Mouse (Mus musculus): Measurements from ENCODE around the gene Rnf168.
A peak's percentile ranks its signal among the peaks of the same experiment; 100 is the strongest.
"Not testable (repeated sequence)": the region's sequence is repeated elsewhere in the genome, so short reads cannot be mapped to it uniquely, and the experiment has no call there.

The Rnf168 gene

DNA sequence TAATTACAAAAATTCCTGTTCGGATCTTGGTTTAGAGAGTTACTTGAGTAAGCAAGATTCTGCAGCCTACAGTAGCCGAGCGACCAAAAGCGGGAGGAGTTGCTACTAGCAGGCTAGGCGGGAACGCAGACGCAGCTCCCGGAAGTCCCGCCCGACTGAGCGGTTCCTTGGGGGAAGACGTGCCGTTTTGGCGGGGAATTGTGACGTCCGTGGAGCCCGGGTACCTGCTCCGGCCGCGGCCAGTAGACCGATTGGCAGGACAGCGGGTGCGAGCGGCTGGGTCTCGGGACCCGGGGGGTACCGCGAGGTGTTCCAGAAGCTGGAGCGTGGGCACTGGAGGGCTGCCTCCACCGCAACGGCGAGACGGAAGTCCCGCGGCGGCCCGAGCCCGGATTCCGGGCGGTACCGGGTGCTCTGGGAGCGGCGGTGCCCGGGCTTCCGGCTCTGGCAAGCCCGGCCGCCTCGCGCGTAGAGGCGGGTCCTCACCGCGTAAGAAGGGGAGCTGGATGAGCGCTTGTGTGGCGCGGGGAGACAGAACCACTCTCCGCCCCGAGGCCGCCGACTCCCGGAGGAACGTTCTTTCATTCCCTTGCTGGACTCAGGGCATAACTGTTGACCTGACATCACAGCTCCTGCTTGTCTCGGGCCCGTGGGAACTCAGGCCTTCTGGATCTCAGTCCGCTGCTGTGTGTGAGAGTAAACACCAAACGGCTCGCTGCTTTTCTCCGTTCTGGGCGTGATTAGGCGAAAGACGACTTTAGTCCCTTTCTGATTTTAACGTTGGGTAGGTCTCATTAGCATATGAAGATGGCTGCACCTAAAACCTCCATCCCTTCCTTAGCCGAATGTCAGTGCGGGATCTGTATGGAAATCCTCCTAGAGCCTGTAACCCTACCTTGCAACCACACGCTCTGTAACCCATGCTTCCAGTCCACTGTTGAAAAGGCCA, at the start of gene Rnf168:
Rnf168 (plus strand) TSS at position 152 of the 949 bp plus-strand sequence.
- DNase-seq (ENCODE audit: low read depth), result peak; percentile 92

- not testable (repeated sequence) for DNase-seq (ENCODE audit: low read depth)
These were observed 45.2 kb upstream of the Rnf168 start for GRCm38 (mm10) chr16:32232050-32232449.

GRCm38 (mm10) chr16:32237930-32238680, 39.2 kb upstream of the Rnf168 start:
- no peak for DNase-seq (ENCODE audit: low read depth)

DNA sequence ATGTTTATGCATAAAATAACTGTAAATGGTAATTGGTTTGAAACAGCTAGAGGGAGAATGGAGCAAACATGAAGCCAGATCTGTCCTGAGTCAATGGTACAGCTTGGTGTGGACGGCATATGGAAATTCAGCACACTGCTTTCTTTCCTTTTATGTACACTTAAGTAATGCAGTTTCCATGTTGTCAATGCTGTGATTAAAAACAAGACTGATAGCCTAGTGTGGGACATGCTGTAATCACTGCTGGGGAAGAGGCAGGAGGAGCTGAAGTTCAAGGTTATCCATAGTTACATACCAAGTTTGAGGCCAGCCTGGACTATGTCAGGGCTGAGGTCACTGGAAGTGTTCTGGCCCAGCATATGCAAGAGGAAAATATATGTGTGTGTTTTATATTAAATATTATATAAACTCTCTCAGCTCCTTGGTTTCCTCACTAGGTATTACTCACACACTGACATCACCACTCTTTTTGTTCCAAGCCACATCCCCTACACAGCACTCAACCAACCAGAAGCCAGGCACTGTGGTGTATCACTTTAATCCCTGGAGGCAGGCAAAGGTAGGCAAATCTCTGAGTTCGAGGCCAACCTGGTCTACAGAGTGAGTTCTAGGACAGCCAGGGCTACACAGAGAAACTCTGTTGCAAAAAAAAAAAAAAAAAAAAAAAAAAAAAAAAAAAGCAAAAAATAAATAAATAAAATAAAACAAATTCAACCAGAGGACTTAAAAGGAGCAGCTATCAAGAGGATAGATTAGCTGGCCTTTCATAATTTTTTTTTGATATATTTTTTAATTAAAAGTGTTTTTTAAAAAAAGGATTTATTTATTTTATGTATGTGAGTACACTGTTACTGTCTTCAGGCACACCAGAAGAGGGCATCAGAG, 37.6 kb upstream of the Rnf168 start:
- DNase-seq (ENCODE audit: low read depth), result peak; percentile 13

DNA sequence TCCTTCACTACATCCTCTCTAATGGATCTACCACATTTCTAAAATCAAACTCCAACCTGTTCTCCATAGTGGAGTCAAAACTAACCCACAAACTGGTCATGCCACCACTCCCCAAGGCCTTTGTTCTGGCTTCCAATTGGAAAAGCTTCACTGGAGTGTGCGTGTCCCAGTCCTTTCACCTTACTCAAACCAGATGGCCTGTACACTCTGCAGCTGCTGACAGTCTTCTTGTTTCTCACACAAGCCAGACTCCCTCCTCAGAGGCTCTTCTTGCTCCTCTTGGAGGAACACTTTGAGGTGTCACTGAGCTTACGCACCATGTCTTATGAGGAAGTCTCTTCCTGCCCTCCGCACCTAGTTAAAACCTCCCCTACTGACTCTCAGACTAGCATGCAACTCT, 33.4 kb upstream of the Rnf168 start:
- no peak for DNase-seq (ENCODE audit: low read depth)

DNA sequence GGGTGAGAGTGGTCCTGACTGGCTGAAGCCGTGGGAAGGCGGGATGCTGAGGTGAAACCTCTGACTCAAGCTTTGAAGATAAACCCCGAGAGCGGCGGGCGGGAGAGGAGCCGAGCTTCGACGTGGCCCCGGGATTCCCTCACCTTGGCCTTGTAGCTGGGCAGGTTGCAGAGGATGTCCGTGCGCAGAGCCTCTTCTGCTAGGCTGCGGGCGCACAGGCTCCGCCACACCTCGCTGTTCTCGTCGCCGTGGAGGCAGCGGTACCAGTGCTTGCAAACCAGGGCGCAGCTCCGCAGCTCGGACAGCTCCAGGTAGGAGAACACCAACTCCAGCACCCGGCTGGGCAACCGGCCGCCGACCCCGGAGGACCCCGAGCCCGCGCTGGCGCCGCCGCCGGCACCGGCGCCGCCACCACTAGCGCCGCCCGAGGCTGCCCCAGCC, 30.9 kb upstream of the Rnf168 start:
- DNase-seq (ENCODE audit: low read depth), result peak; percentile 70

DNA sequence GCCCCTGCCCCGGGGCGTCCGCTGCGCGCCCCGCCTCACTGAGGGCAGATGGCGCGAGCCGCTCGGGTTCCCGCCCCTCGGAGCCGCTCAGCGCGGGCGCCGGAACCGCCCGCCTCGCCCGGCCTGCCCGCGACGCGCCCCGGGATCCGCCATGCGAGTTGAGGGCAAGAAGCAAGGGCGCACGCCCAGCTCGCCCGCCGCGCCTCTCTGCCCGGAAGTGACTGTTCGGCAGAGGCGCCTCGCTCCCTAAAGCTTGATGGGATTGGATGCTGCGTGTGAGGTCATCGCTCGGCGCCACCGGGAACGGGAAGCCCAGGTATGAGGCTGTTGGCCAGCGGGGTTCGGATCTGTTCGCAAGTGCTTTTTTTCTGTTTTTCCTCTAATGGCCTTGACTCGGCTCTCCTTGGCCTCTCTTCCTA, 30.3 kb upstream of the Rnf168 start, which contains the start of the genes Fbxo45 and Wdr53:
Fbxo45 (minus strand) TSS at position 207 of the 419 bp plus-strand sequence.
Wdr53 (plus strand) TSS at position 276 of the 419 bp plus-strand sequence.
- peak; percentile 96 for DNase-seq (ENCODE audit: low read depth)

GRCm38 (mm10) chr16:32264225-32264624, 13.0 kb upstream of the Rnf168 start:
- peak; percentile 73 for DNase-seq (ENCODE audit: low read depth)

DNA sequence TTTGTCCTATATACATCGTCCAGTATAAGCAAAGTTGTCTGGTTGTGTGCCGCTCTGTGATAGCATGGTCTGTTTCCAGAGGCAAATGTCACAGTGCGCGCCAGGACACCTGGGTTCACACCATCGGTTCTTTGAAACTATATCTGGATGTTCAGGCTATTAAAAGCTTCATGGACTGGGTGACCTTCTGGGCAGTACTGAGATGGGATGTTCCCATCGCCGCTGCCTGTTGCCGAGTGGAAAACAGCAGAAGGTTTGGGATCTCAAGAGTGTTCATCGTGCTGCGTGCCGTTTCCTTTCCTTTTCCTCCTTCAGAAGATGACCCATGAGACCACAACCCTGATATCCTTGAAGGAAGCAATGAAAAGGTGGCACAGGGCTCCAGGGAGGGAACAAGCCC, 6.0 kb upstream of the Rnf168 start, which contains the start of gene Smco1:
Smco1 (plus strand) TSS at position 178 of the 400 bp plus-strand sequence.
- no peak for DNase-seq (ENCODE audit: low read depth)

DNA sequence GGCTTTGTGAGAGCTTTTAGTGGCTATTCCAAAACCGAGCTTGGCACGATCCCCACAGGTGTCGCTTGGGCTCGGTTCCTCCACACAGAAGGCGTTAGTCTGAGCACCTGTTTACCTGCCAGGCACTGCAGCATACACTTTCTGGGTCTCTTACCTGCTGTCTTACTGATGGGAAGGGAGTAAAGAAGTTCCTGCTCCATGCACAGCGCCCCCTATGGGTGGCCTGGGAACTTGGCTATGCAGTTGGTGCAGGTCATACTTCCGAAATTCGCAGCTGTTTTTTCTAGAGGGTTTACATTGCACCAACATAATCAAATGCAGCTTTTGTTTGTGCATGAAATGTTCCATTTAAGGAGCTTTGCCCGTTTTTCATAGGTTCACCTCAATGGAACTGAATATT, 3.9 kb upstream of the Rnf168 start:
- peak; percentile 60 for DNase-seq (ENCODE audit: low read depth)

DNA sequence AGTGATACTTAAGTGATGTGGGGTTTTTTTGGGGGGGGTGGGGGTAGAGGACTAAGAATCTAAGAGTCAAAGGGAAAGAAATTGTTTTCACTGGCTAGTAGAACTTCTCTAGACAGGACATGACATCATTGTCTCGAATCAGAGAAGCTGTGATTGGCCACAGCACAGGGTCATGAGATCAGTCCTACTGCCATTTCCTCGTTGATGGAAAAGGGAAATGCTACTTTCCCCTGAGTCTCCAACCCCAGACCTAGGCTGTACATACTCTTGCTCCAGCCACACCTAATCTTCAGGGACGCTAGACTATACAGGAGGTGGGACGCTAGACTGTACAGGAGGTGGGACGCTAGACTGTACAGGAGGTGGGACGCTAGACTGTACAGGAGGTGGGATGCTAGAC, 2.2 kb upstream of the Rnf168 start:
- no peak for DNase-seq (ENCODE audit: low read depth)

DNA sequence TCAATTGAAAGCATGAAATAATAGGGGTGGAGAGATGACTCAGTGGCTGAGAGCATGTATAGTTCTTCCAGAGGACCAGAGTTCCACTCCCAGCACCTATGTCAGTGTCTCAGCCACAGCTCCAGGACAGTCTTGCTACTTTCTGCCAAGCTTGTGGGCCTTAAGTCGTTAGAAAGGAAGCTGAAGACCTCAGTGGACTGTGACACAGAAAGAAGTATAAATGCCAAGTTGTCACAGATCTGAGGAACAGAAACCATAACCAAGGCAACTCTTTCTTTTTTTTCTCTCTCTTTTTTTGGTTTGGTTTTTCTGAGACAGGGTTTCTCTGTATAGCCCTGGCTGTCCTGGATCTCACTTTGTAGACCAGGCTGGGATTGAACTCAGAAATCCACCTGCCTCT, 1.4 kb upstream of the Rnf168 start:
- DNase-seq (ENCODE audit: low read depth), result no peak

DNA sequence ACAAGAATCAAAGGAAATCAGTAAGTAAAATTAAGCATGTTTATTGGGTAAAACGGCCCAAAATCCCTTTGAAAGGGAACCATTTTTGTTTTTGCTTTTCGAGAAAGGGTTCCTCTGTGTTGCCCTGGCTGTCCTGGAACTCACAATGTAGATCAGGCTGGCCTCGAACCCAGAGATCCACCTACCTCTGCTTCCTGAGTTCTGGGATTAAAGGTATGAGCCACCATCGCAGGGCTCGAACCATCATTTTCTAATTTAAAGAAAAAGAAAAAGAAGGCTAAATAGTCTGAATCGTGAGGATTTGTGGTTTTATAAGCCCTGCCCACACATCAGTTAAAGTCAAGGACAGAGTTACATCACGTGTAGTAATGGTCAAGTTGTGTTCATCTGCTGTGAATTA, 1.1 kb downstream of the Rnf168 start:
- no peak for DNase-seq (ENCODE audit: low read depth)

DNA sequence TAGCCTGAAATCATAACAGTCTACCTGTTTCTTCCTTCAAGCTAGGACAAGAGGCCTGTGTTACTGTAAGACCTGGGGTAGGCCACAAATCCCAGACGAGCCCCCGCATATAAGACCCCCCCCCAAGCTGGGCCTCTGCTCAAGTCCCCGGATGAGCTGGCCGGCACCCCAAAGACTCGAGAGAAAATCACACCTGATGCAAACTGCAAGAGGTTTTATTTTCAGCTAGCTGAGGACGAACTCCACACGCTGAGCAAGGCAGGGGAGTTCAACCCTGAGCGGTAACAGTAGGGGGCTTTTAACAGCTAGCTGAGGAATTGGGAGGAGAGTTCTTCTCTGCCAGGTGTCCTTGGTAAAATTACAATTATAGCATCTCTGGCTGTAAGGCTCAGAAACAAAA, 3.0 kb downstream of the Rnf168 start:
- no peak for DNase-seq (ENCODE audit: low read depth)

- no peak for DNase-seq (ENCODE audit: low read depth)
These were observed 5.3 kb downstream of the Rnf168 start for GRCm38 (mm10) chr16:32282608-32283007.

DNA sequence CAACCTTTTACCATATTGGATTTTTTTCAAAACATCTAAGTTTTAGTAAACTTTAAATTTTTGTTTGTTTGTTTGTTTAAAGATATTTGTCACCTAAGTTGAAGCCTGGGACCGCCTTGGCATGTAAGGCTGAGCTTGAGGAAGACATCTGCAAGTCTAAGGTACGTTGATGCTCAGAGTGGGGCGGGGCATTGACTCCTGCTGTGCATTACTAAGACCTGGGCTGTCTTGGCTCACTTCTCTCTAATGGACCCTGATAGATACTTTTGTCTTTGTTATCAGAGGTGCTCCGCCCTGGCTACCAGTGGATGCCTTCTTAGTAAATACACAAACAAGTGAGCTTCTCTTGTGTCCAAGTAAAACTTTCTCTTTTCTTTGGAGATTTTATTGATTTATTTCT, 14.6 kb downstream of the Rnf168 start:
- DNase-seq (ENCODE audit: low read depth), result no peak

DNA sequence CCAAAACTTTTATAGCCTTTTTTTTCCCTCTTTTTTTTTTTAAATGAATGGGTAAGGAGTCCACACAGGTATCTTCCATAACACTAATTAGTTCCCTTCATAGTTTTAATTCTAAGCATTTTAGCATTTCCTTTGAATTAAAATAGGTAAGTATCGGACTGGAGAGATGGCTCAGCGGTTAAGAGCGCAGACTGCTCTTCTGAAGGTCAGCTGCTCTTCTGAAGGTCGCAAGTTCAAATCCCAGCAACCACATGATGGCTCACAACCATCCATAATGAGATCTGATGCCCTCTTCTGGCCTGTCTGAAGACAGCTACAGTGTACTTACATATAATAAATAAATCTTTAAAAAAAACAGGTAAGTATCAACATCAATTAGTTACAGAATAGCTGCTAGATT, 22.4 kb downstream of the Rnf168 start:
- not testable (repeated sequence) for DNase-seq (ENCODE audit: low read depth)

- no peak for DNase-seq (ENCODE audit: low read depth)
These were observed 25.8 kb downstream of the Rnf168 start for GRCm38 (mm10) chr16:32303046-32303445.

GRCm38 (mm10) chr16:32303886-32304285, 26.6 kb downstream of the Rnf168 start:
- no peak for DNase-seq (ENCODE audit: low read depth)

DNA sequence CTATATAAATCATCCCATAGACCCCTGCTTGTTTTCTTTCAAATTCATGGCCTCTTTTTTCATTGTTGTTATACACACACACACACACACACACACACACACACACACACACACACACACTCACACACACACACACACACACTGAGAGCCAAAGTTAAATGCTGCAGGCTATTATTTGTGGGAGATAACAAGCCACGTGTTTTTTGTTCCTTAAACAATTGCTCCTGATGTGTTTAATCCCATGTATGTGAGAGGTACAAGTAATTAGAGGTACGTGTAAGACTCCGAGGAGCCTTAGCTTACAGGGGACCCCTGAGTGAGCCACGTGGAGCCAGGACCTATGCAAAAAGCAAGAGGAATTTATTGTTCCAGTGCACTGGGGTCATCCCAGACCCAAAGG, 34.7 kb downstream of the Rnf168 start:
- DNase-seq (ENCODE audit: low read depth), result no peak

DNA sequence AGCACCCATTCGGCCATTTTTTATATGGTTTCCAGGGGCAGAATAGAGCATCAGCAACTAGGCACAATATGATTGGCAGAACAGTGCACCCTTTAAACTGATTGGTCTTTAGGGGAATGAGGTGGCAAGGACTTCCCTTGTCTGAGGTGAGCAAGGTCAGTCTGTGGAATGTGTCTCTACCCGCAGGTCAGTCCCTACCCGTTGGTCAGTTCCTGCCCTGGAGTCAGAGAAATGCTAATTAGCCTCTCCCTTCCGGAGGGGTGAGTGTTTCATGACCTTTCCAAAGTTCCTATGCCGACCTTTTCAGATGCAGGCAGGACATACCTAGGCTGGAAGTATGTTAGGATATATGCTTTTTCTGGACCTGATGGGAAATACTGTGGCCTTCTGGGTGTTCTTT, 35.1 kb downstream of the Rnf168 start:
- DNase-seq (ENCODE audit: low read depth), result no peak

DNA sequence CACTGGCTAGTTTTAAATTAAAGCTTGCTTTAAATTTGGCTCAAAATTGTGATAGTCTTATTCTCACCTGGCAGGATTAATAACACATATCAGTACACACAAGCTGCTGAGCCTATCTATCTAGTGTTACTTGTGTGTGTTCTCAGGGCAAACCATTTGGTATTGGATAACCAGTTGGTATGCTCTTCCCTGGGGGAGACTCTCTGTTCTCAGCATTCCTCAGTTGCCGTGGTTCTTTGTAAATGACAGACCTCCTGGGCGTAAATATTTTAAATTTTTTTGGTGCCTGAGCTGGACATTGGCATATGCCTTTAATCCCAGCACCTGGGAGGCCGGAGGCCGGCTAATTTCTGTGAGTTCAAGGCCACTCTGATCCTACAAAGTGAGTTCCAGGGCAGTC, 35.6 kb downstream of the Rnf168 start:
- DNase-seq (ENCODE audit: low read depth), result no peak

Data from induced T-regulatory cell, adult 2 months (primary cell).